Mouse (Mus musculus) frontal cortex, adult 2 months (tissue): ENCODE data around the gene Palb2. TPM values are rescaled to one million over a fixed set of nuclear protein-coding genes. Genes with fewer than 3 reads are reported as not detected.

Experiments
- DNase-seq, 2 experiments: peaks; one replicate each; pipeline ENCODE4 v3.0.0; 2022; ENCODE audit warnings: low spot score in 1 of 2; ENCODE audit errors: extremely low spot score in 1 of 2
- polyA plus RNA-seq: library from polyadenylated mRNA; depleted of rRNA; stranded (reverse); fragments of >200 nt; gene quantifications from 2 replicates; pipeline ENCODE4 v1.2.3, GENCODE M21; 2012; rRNA removed

Palb2 gene
- polyA plus RNA-seq, result 1.7 and 2.1 TPM in 2 replicates

DNA sequence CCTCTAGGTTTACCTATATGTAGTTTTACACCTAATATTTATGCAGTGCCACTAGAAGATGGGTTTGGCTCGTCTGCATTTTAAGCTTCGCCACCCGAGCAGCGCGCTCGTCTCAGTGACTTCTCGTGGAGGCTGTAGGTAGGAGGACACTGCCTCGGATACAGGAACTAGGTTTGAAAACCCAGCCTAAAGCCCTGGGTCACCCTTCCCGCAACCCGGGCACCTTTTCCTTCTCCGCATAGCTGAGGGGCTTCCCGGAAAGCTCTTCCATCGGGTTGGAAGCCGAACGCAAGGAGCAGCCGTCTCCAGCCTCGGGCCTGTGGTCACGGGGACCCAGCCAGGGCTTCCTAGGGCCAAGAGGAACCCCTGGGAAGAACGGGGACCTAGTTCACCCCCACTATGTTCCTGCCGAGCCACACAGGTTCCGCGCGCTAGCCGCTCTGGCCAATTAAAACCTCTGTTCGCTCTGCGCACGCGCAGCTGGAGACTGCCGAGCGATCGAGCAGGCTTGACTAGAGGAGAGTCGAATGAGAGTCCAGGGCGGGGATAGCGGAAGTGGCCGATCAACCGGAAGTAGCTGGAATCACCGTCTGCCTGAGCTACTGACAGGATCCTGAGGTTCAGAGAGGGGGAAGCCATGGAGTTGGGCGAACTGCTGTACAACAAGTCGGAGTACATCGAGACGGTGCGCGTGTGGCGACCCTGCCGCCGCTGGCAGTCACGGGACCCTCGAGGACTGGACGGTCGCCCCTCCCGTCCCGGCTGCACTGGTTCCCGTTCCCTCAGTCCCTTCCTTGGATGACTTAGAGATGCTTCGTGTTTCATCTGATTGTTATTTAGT is at the start of gene Palb2, which contains the start of gene Dctn5:
Gene Palb2 (minus strand): TSS at position 489 of the 841 bp plus-strand sequence.
Gene Dctn5 (plus strand): TSS at position 545 of the 841 bp plus-strand sequence.
- DNase-seq, result peak; percentile 93 to 99

DNA sequence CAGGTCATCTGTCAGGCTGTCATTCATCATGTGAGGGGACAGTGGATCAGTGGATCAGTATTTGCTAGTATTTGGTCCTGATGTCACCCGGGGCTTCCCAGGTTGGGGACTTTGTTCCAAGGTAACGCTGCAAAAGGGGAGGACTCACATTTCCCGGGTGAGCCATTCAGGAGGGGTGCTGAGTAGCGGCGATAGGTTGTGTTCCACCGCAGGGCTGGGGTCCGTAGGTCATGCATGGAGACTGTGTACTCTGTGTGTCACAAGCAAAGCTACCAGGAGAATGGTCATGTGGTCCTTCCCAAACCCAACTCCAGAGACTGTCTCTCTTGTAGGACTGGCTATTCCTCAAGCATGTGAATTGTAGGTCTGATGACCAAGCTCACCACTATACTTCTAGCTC is 47.9 kb upstream of the Palb2 start:
- no peak for DNase-seq

DNA sequence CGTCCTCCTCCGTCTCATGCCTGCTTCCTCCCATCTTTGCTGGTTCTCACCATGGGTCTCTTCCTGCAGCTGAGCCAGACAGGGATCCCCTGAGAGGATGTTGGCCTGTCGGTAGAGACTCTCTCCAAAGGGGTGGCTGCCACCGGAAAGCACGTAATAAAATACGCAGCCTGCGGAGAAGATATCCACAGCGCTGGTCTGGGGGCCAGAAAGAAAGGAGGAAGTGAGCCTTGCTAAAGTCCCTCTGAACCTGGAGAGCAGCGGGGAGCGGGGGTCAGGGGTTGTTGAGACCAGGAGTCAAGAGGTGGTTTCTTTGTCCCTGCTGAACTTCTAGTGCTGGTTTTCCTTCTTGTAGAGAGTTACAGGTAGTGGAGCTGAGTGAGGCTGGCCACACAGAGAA is 38.8 kb upstream of the Palb2 start:
- no peak for DNase-seq

DNA sequence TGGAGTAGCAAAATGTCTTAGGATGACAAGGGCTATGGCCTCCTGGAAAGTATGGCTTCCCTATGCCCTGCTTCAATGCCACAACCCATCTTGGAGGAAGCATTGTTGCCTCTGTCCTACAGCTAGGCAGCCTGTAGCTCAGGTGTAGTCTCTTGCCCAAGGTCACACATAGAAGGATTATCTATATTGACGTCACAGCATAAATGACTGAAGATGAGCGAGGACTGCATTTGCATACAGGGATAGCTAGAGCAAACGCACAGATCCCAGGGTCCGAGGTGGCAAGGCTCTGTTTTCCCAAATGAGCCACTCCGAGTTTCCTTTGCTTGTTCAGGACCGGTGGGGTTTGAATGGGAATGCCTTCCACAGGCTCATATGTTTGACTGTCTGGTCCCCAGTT is 37.9 kb upstream of the Palb2 start:
- DNase-seq, result no peak

DNA sequence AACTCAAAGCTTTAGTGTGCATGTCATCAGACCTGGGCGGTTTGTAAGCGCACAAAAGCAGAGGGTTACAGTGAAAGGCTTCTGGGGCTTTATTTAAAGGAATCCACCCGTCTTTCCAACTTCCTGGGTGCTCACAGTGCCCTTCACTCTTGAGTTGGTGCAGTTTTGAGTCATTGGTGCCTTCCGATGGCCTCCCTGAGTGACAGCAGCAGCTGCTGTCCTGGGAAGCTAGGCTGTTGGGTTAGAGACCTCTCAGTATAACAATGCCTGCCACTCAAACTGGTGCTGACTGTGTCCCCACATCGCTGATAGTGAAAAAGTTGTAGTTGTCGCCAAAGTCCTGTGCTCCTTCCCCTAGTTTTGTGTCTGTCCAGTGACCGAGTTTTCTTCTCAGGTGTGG is 34.4 kb upstream of the Palb2 start:
- DNase-seq, result no peak

DNA sequence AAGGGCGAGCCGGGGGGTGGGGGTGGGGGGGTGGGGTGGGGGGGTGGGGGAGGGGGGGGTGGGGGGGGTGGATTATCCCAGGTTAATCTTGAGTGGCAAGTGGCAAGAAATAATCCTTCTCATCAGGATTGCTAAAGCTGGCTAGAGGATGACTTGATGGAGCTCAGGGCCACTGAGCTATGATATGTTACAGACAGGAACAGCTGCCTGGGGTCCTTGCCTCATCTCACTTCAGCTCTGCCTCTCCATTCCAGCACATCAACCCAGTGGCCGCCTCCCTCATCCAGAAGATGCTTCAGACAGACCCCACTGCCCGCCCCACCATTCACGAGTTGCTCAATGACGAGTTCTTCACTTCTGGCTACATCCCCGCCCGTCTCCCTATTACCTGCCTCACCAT is 31.0 kb upstream of the Palb2 start:
- no peak for DNase-seq

DNA sequence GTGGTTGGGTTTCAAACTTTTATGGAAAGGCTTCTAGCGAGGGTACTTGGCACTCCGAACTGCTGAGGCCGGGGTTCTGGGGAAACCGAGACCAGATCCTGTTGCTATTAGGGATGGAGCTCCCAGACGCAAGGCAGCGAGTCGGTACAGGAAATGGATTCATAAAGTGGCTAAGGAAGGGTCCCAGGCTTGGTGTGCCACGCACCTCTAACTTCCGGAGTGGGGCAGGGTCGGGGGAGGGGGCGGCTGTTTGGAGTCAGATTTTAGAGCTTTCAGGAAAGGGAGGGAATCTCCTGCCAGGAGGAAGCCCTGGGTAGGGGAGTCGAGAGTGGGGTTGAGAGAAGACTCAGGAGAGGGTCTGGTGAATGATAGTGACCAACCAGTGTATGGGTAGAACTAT is 27.3 kb upstream of the Palb2 start:
- no peak for DNase-seq

DNA sequence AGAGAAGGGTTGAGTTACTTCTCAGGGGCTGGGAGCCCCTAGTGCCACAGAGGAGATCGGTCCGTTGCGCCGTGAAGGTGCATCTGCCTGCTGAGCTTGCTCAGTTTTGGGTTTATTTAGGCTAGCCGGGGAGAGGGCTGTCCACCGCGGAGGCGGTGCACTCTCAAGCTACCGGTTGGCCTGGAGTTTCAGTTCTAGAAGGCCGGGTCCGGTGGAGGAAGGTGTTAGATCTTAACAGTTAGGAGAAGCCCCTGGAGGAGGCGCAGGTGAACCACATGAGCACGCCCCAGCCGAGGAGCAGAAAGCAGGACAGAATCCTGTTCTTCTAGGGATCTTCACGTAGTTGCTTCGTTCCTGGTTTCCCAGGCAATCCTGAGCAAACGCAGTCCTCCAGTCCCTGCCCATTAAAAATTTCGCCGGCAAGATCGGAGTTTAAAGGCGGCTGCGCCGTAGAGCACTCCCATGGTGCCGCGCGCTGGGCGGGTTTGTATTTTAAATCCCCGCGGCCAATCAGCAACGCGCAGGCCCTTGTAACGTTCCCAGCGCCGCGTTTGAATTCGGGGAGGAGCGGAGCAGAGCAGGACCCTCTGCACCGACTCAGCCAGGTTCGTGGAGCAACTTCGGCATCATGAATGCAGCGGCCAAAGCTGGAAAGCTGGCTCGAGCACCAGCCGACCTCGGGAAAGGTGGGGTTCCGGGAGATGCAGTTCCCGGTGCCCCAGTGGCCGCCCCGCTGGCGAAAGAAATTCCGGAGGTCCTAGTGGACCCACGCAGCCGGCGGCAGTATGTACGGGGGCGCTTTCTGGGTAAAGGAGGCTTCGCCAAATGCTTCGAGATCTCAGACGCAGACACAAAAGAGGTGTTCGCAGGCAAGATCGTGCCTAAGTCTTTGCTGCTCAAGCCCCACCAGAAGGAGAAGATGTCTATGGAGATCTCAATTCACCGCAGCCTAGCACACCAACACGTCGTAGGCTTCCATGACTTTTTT is 26.4 kb upstream of the Palb2 start, which contains the start of gene Plk1:
Gene Plk1 (plus strand): TSS at position 525 of the 988 bp plus-strand sequence.
- peak; percentile 52 to 88 for DNase-seq

DNA sequence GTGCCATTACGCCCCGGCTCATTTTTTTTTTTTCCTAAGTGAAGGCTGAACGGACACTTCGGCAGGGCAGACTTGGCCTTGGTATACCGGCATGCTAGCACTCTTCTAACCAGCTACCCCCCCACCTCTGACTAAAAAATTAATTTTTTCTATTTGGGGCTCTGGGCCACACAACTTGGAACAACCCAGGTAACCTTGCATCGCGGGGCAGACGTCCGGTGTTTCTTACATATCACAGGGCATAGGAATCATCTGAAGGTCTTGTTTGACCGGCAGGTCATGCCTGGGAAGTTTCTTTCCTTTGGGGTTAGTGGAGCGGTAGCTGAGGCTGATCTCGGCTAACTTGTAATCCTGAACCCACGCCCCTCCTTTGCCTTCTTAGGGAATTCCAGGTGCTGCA is 25.7 kb upstream of the Palb2 start:
- DNase-seq, result no peak

DNA sequence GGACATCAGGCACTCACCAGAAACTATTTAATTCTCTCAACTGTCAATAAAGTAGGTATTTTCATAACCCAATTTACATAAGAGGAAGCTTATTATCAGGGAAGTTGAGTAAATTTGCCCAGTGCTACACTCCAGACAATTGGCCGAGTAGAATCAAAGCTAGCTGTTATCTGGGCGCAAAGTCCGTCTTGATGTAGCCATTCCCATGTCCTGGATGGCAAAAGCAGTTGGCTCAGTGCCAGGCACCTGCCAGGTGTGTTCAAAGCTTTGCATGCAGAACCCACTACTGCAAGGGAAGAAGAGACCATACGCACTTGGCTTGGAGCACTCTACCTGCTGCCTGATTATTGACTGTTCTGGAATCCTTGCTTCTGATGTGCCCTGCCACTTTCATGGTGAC is 19.7 kb upstream of the Palb2 start:
- DNase-seq, result no peak

DNA sequence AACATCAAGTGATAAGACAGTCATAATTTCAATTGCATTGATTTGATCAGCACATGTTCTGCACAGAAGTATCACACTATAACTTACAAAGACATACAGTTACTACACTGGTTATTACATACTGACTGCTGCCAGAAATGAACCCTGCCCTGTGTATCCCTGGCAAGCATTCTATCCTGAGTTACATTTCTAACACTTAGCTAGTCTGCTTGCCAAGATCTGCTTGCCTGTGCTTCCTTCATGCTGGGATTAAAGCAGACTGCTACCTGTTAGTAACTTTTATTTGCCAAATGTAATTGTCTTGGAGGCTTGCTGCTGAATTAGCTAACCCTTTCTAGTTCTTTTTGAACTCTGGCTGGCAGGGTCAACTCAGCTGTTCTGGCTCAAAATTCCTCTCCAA is 8.2 kb upstream of the Palb2 start:
- no peak for DNase-seq

DNA sequence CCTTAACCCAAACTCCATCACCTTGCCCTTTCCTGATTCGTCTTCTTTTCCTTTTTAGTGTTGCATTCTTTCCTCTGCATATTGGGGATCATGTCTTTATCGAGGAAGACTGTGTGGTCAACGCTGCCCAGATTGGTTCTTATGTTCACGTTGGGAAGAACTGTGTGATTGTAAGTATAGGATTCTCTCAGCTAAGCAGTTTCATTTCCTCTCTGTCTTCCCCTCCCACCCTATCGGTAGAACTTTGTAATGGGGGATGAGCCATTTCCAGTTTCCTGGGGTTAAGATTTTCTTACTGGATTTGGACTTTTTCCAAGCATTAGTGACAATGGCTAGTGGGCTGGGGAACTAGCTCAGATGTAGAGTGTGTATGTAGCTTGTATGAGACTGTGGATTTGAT is 5.4 kb upstream of the Palb2 start:
- no peak for DNase-seq

DNA sequence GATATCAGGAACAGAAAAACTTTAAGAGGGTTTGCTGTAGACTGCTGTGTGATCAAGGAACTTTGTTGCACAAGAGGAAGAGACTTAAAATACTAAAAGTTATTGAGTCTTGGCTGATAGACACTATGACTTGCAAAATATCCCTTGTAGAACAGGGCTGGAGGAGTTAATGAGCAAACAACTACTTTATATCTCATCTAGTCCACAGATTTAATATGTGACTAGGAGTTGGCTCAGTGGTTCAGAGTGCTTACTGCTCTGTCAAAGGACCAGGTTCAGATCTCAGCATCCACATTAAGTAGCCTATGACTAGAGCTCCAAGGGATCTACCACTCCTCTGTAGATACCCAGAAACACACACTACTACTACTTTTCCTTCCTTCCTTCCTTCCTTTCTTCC is 4.3 kb upstream of the Palb2 start:
- DNase-seq, result no peak

DNA sequence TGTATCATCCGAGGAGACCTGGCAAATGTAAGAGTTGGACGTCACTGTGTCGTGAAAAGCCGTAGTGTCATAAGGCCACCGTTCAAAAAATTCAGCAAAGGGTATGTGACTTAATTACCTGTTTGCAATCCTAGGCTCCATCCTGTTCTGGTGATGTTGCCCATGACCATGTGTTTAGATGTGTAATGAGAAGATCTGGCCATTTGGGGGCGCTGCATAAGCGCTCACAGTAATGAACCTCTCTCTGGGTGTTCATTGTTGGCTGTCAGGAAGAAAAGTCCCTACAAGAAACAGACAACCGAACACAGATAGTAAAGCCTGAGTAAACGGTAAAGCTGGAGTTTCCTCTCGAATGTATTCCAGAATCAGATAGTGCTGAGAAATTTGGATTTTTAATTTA is 2.3 kb upstream of the Palb2 start:
- no peak for DNase-seq

DNA sequence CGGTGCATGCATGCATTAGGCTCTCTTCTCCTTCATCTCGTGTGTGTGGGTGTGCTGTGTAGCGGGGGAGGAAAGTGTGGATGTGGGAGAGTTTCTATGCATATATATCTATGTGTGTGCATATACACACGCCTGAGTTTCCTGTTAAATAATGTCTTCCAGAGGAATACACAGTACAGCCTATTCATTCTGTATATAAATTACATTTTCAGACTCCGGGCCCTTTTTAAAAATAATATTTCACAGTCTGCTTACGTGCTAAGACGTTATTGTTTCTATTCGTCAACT is 497 bp upstream of the Palb2 start:
- no peak for DNase-seq

DNA sequence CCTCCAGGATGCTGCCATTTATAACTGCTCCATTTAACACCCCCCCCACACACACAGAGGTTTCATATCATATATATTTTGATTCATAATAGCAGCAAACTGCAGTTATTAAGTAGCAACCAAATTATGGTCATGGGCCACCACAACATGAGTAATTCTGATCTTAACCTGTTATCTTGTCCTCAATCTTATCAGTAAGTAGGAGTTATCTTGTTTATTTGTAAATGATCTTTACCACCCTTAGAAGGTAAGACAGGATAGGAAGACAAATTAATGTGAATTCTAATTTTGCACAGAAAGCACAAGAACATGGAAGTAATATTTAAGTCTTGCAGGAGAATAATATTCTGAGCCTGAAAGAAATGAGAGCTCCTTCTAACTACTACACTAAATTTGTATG is 951 bp downstream of the Palb2 start:
- no peak for DNase-seq

DNA sequence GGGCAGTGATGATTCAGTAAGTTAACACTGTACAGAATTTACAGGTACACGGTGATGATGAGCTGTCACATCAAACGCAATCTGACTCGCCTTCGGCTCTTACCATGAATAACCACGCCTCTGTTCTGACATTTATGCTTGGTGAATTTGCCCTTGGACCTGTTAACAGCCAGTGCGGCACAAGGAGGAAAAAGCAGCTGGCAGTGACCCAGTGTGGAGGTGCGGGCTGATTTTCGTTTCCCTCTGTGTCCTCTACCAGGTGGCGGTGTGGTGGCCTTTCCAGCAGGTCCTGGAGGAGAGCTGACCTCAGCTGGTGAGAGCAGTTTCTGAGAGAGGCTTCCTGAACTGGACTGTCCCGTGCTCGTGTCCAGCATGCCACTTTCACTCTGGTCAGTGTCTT is 5.8 kb downstream of the Palb2 start:
- DNase-seq, result no peak

DNA sequence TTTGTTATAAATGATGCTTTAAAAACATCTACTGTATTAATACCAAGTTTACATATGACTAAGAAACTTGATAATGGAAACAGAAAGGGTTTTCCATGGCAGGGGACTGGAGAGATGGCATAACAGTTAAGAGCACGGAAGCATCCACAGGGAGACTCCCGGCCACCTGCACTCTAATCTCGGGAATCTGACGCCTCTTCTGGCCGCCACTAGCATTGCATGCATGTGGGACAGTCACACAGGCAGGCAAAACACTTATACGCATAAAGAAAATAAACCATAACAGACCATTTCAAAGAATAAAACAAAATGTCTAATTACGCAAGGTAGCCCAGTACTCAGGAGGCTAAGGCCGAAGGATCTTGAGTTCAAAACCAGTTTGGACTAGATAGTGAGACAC is 7.1 kb downstream of the Palb2 start:
- DNase-seq, result no peak

DNA sequence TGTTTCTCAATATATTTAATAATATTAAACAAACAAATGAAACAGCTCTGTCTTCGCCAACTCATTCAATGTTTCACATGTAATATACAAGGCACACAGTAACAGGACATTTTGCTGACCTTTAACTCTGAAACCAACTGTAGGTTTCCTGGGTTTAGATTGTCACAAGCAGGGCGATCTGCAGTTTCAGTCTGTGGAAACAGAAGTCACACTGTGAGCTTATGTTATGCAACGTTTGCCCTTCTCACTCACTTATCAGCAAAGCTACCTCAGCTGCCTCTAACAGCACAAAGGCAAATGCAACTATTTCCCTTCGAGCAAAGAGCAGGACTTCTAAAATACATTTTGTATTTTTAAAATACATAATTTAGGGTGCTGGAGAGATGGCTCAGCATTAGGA is 9.3 kb downstream of the Palb2 start:
- no peak for DNase-seq

DNA sequence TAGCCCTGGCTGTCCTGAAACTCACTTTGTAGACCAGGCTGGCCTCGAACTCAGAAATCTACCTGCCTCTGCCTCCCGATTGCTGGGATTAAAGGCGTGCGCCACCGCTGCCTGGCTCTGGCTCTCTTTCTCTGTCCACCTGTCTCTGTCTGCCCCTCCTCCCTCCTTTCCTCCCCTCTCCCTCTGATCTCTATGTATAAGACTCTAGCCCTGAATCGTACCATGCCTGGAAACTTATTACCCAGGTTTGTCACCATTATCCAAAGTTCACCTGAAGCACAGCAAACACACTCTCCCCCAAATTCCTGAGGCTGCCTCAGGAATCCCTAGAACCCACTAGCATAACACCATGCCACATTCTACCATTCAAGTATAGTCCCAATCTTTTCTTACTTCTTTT is 24.6 kb downstream of the Palb2 start:
- no peak for DNase-seq

DNA sequence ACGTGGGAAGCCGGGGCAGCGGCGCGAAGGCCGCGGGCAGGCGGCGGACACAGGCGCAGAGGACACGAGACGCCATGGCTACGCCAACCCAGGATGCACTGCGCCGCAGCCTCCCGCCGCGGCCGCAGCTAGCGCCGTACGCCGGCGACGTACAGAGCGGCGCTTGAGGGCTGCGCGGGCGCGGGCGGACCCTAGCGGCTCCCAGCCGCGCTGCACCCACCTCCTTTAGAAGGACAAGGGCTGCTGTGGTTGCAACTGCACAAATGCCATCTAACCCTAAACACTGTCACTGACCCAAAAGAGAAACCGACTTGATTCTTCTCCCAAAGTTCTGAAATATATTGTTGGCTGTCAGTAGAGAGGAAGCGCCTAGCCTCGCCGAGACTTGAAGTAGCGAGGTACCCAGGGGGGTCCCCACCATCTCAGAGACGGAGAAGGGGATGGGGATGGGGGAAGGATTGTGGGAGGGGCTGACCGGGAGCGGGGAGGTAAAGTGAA is 31.0 kb downstream of the Palb2 start, which contains the start of gene Ndufab1:
Gene Ndufab1 (minus strand): TSS at position 140 of the 498 bp plus-strand sequence.
- peak; percentile 60 to 89 for DNase-seq
